Mouse (Mus musculus) stomach, postnatal 0 days (tissue): ENCODE measurements around the gene Rrn3. TPM values are rescaled to one million over a fixed set of nuclear protein-coding genes. Genes with fewer than 3 reads are reported as not detected.

ENCODE experiments used
- ATAC-seq: fragments of 200-750 bp; cut with Nextera tagmentation; 2 replicates; pipeline ENCODE4 v1.8.0; 2017; ENCODE audit not compliant: low FRiP score, low TSS enrichment
- DNase-seq: peaks from one replicate; pipeline ENCODE4 v3.0.0-alpha.2; 2016; ENCODE audit warnings: low spot score
- H3K27ac ChIP-seq: fragments of 300-500 bp; sonication (generic); replicated peaks from 2 replicates; pipeline ENCODE4 v1.5.1; 2014; ENCODE audit warnings: mild to moderate bottlenecking, control low read depth
- H3K27me3 ChIP-seq: fragments of 300-500 bp; sonication (generic); 2 replicates; pipeline ENCODE4 v1.6.1; 2014; ENCODE audit warnings: low read length; ENCODE audit not compliant: control insufficient read depth, insufficient read depth
- H3K36me3 ChIP-seq: fragments of 300-500 bp; sonication (generic); 2 replicates; pipeline ENCODE4 v1.6.1; 2014; ENCODE audit warnings: low read length, mixed read lengths; ENCODE audit not compliant: control insufficient read depth, insufficient read depth
- H3K4me1 ChIP-seq: fragments of 300-500 bp; sonication (generic); replicated peaks from 2 replicates; pipeline ENCODE4 v1.6.1; 2014; ENCODE audit warnings: antibody characterized with exemption; ENCODE audit not compliant: control insufficient read depth, insufficient read depth
- H3K4me2 ChIP-seq: fragments of 300-500 bp; sonication (generic); replicated peaks from 2 replicates; pipeline ENCODE4 v1.6.1; 2014; ENCODE audit warnings: low read depth, mild to moderate bottlenecking, control low read depth, moderate library complexity
- H3K4me3 ChIP-seq: fragments of 300-500 bp; sonication (generic); 2 replicates; pipeline ENCODE4 v1.5.1; 2014; ENCODE audit warnings: low read depth, low read length, control low read depth
- H3K9ac ChIP-seq: fragments of 300-500 bp; sonication (generic); 2 replicates; pipeline ENCODE4 v1.6.1; 2014; ENCODE audit warnings: mild to moderate bottlenecking, low read length, control low read depth, mixed read lengths
- H3K9me3 ChIP-seq: fragments of 300-500 bp; sonication (generic); 2 replicates; pipeline ENCODE4 v1.6.1; 2016; ENCODE audit warnings: low read length; ENCODE audit not compliant: control insufficient read depth
- CTCF ChIP-seq: IDR thresholded peaks from 2 replicates; pipeline ENCODE4 v1.5.1; 2016; ENCODE audit warnings: antibody characterized with exemption, low read depth, mild to moderate bottlenecking, moderate library complexity
- EP300 ChIP-seq: optimal IDR thresholded peaks from 2 replicates; pipeline ENCODE3; 2016; ENCODE audit warnings: antibody characterized with exemption
- WGBS: fragments of 180-500 bp; shearing (Covaris S2); extraction: QIAGEN DNeasy Blood & Tissue Kit; methylation state at CpG from one replicate; pipeline ENCODE4 v1.1.7; 2014; 5-methylcytosine and 5-hydroxymethylcytosine counted together
- microRNA-seq: library from miRNA; unstranded; fragments of <30 nt; microRNA quantifications from one replicate; pipeline ENCODE4, GENCODE M21; 2016
- polyA plus RNA-seq: library from polyadenylated mRNA; unstranded; fragments of >200 nt; fragmentation: Nextera tagmentation; extraction: Ambion mirVana; gene quantifications from 2 replicates; pipeline ENCODE4 v1.2.1, GENCODE M21; 2015

Rrn3 gene
- polyA plus RNA-seq, 1 experiment from 2014 or later: 34.5 TPM

DNA sequence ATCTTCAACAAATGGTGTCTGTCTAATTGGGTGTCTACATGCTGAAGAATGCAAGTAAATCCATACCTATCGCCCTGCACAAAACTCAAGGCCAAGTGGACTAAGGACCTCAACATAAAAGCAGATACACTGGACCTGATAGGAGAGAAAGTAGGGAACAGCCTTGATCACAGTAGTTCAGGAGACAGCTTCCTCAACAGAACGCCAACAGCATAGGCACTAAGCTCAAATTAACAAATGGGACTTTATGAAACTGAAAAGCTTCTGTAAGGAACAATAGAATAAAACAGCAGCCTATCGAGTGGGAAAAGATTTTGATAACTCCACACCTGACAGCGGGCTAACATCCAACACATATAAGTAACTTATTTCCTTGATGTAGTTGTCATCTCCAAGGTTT lies 70.9 kb downstream of the Rrn3 start:
- Histone ChIP-seq H3K36me3 (peaks cover 20% of the 10 kb centered on the region), H3K4me1 (no peaks in the 10 kb centered on the region), H3K27ac (no peak overlapping the region), H3K9ac (no peak overlapping the region), H3K4me3 (no peak overlapping the region), H3K9me3 (no peaks in the 10 kb centered on the region), H3K27me3 (no peaks in the 10 kb centered on the region), H3K4me2 (no peak overlapping the region)
- ATAC-seq (no peak), DNase-seq (no peak)
- WGBS: 91% methylated on average over 4 of the region's 4 CpGs
- TF ChIP-seq EP300 (no peak), CTCF (no peak)

DNA sequence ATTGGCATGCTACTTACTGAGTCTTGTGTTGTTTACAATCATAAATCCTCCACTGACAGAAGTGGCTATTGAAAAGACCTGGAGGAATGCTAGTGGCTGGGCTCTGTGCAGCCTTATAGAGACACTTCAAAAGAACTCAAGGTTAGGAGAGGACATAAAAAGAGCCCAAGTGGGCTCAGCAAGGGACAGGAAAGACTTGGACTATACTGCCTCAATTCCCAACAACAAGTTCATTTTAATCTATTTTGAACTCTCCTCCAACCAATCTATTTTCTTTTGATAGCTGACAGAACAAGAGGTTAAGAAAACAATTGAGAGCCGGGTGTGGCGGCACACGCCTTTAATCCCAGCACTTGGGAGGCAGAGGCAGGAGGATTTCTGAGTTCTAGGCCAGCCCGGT lies 73.4 kb downstream of the Rrn3 start:
- TF ChIP-seq EP300 (no peak), CTCF (no peak)
- Histone ChIP-seq H3K27ac (no peak overlapping the region), H3K9ac (no peak overlapping the region), H3K27me3 (no peaks in the 10 kb centered on the region), H3K36me3 (peaks cover 29% of the 10 kb centered on the region), H3K4me3 (no peak overlapping the region), H3K9me3 (no peaks in the 10 kb centered on the region), H3K4me2 (no peak overlapping the region), H3K4me1 (no peaks in the 10 kb centered on the region)
- no peak for DNase-seq
- ATAC-seq: no peak
- 93% methylated on average over 4 of the region's 4 CpGs for WGBS

Small RNA genes within 50 kb of the gene (microRNA-seq; reads per million reads assigned to microRNA genes)
- not detected for gene Gm27734

Other genes starting within 250 kb of the Rrn3 start
- gene Parn, start 112.5 kb upstream of the Rrn3 start, polyA plus RNA-seq: 23.7 and 24.8 TPM in 2 replicates
- gene Bfar, start 108.8 kb upstream of the Rrn3 start, polyA plus RNA-seq: 21.5 and 22.0 TPM in 2 replicates
- 3.0 and 3.3 TPM in 2 replicates for gene 3110001I22Rik, start 108.8 kb upstream of the Rrn3 start, polyA plus RNA-seq
- gene Pla2g10, start 49.7 kb upstream of the Rrn3 start, polyA plus RNA-seq: 142 and 153 TPM in 2 replicates
- gene Ntan1, start 38.1 kb downstream of the Rrn3 start, polyA plus RNA-seq: 124 and 133 TPM in 2 replicates
- gene Pdxdc1, start 122.4 kb downstream of the Rrn3 start, polyA plus RNA-seq: 75.1 and 76.2 TPM in 2 replicates
- 4.6 and 5.7 TPM in 2 replicates for gene Mpv17l, start 122.5 kb downstream of the Rrn3 start, polyA plus RNA-seq
- 0.70 and 1.3 TPM in 2 replicates for gene 2900011O08Rik, start 205.9 kb downstream of the Rrn3 start, polyA plus RNA-seq
- not detected in 2 replicates for gene Ifitm7, start 206.2 kb downstream of the Rrn3 start, polyA plus RNA-seq